Mouse (Mus musculus) MN1 (cell line): ENCODE results near the gene Fbxl17.

Source experiments
- DNase-seq: peaks from one replicate; pipeline ENCODE4 v3.0.0-alpha.2; 2016; ENCODE audit warnings: low spot score

The Fbxl17 gene

GRCm38 (mm10) chr17:63499636-63500155 is at the start of gene Fbxl17:
Gene Fbxl17, minus strand, starts transcription at chr17:63500017.
- DNase-seq: peak; percentile 83

GRCm38 (mm10) chr17:63547465-63547864 is 47.6 kb upstream of the Fbxl17 start:
- DNase-seq: peak; percentile 37

GRCm38 (mm10) chr17:63534576-63535265 is 34.9 kb upstream of the Fbxl17 start:
- DNase-seq: no peak

- DNase-seq: no peak
These were observed 33.4 kb upstream of the Fbxl17 start for GRCm38 (mm10) chr17:63533074-63533836.

GRCm38 (mm10) chr17:63529476-63529875 is 29.7 kb upstream of the Fbxl17 start:
- DNase-seq: no peak

- no peak for DNase-seq
These were observed 20.9 kb upstream of the Fbxl17 start for GRCm38 (mm10) chr17:63520691-63521090.

GRCm38 (mm10) chr17:63510451-63510850 is 10.6 kb upstream of the Fbxl17 start:
- DNase-seq: no peak

- no peak for DNase-seq
These were observed 1.3 kb upstream of the Fbxl17 start for GRCm38 (mm10) chr17:63501091-63501490.

GRCm38 (mm10) chr17:63500156-63500834 is 478 bp upstream of the Fbxl17 start:
- DNase-seq: peak; percentile 91

GRCm38 (mm10) chr17:63498717-63499635 is 841 bp downstream of the Fbxl17 start:
- DNase-seq: peak; percentile 44

GRCm38 (mm10) chr17:63498182-63498716 is 1.6 kb downstream of the Fbxl17 start:
- DNase-seq: no peak

GRCm38 (mm10) chr17:63497206-63497731 is 2.5 kb downstream of the Fbxl17 start:
- no peak for DNase-seq

GRCm38 (mm10) chr17:63496153-63496552 is 3.7 kb downstream of the Fbxl17 start:
- no peak for DNase-seq

GRCm38 (mm10) chr17:63493876-63494580 is 5.8 kb downstream of the Fbxl17 start:
- DNase-seq: no peak

GRCm38 (mm10) chr17:63493274-63493673 is 6.5 kb downstream of the Fbxl17 start:
- DNase-seq: no peak

- no peak for DNase-seq
These were observed 7.0 kb downstream of the Fbxl17 start for GRCm38 (mm10) chr17:63492665-63493273.

- no peak for DNase-seq
These were observed 10.3 kb downstream of the Fbxl17 start for GRCm38 (mm10) chr17:63489525-63489924.

GRCm38 (mm10) chr17:63467866-63468265 is 32.0 kb downstream of the Fbxl17 start:
- DNase-seq: peak; percentile 82

GRCm38 (mm10) chr17:63465239-63465638 is 34.6 kb downstream of the Fbxl17 start:
- peak; percentile 51 for DNase-seq

GRCm38 (mm10) chr17:63462512-63462911 is 37.3 kb downstream of the Fbxl17 start:
- no peak for DNase-seq
